Mouse (Mus musculus): ENCODE results near the gene Phf13.

The Phf13 gene

GRCm38 (mm10) chr4:151946211-151946610, 49.8 kb downstream of the Phf13 start:
- no peak for DNase-seq (ENCODE audit: low spot score)

Measured in lung, postnatal 25 days (tissue).